Mouse (Mus musculus) brain, adult 10 weeks (tissue): Measurements from ENCODE around the gene Gm14151. TPM values are rescaled to one million over a fixed set of nuclear protein-coding genes. Genes with fewer than 3 reads are reported as not detected.

ENCODE experiments used
- polyA plus RNA-seq: library from polyadenylated mRNA; stranded (reverse); fragments of 350-450 nt; fragmentation: Illumina TruSeq; extraction: RNeasy Lipid Tissue Mini Kit (QIAGEN cat#74804); gene quantifications from one replicate; pipeline ENCODE4 v1.2.3, GENCODE M21; 2015; ENCODE audit warnings: low read depth, low replicate concordance

Gene Gm14151
- polyA plus RNA-seq: not detected

GRCm38 (mm10) chr2:151092250-151092649 is at the start of gene Gm14151:
Gene Gm14151 (minus strand): TSS chr2:151092350.

GRCm38 (mm10) chr2:151097945-151098344 is 5.8 kb upstream of the Gm14151 start, which contains the start of gene Gm14147:
Gene Gm14147 (plus strand): TSS chr2:151098245.

GRCm38 (mm10) chr2:151039232-151039695 is 52.9 kb downstream of the Gm14151 start, which contains the start of the genes Ninl and Nanp:
Gene Ninl (minus strand): TSS chr2:151039382.
Gene Nanp (minus strand): TSS chr2:151039398.

Other genes with a start within 250 kb of the Gm14151 start
- 426 TPM for gene Abhd12, start 187.6 kb downstream of the Gm14151 start, polyA plus RNA-seq
- 3.4 TPM for gene Gins1, start 186.9 kb downstream of the Gm14151 start, polyA plus RNA-seq
- gene Ninl, start 53.0 kb downstream of the Gm14151 start, polyA plus RNA-seq: 3.5 TPM
- 31.9 TPM for gene Nanp, start 53.0 kb downstream of the Gm14151 start, polyA plus RNA-seq
- not detected for gene Gm14147, start 5.9 kb upstream of the Gm14151 start, polyA plus RNA-seq